Mouse (Mus musculus): ENCODE results near the gene Bnipl. TPM values are rescaled to one million over a fixed set of nuclear protein-coding genes. Genes with fewer than 3 reads are reported as not detected.

Bnipl gene
- polyA plus RNA-seq, 1 experiment from 2014 or later: 0.43 TPM

DNA sequence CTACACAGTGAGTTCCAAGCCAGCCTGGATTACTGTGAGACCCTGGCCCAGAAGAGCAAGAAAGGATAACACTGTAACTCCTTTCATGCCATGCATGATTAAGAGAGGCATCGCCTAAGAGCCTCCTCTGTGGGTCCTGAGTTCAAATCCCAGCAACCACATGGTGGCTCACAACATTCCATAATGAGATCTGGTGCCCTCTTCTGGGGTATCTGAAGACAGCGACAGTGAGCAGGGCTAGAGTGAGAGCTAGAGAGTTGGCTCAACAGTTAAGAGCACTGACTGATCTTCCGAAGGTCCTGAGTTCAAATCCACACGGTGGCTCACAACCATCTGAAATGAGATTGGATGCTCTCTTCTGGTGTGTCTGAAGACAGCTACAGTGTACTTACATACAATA is 23.5 kb upstream of the Bnipl start:
- WGBS: 90% methylated on average over 4 of the region's 4 CpGs
- no peaks in the 10 kb centered on the region for H3K27me3 ChIP-seq (ENCODE audit: insufficient read depth, poor library complexity, severe bottlenecking)
- H3K4me1 ChIP-seq: peaks cover 22% of the 10 kb centered on the region
- peaks cover 8% of the 10 kb centered on the region for H3K36me3 ChIP-seq
- H3K9me3 ChIP-seq: no peaks in the 10 kb centered on the region
- no peak overlapping the region for H3K27ac ChIP-seq
- DNase-seq (ENCODE audit: low spot score): no peak
- no peak overlapping the region for H3K4me3 ChIP-seq

DNA sequence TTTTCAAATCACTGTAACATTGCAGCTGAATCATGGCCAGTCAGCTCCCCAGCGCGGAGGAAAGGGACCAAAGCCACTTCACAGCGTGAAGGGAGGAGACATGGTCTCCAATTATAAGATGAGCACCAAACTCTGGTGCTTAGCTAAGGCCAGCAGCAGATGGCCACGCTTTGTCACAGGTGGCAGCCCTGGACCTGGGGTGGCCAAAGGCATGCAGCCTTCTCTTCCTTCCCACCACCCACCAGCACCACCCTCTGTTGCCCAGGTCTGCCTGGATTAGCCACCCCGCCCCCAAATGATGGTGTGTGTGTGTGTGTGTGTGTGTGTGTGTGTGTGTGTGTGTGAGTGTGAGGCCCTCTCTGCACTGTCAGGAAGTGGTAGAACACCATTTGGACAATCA is 22.5 kb upstream of the Bnipl start:
- Histone ChIP-seq H3K4me3 (no peak overlapping the region), H3K4me1 (peaks cover 30% of the 10 kb centered on the region), H3K36me3 (peaks cover 14% of the 10 kb centered on the region), H3K27ac (no peak overlapping the region), H3K27me3 (ENCODE audit: insufficient read depth, poor library complexity, severe bottlenecking) (no peaks in the 10 kb centered on the region), H3K9me3 (no peaks in the 10 kb centered on the region)
- WGBS: 82% methylated on average over 5 of the region's 5 CpGs
- DNase-seq (ENCODE audit: low spot score): no peak

DNA sequence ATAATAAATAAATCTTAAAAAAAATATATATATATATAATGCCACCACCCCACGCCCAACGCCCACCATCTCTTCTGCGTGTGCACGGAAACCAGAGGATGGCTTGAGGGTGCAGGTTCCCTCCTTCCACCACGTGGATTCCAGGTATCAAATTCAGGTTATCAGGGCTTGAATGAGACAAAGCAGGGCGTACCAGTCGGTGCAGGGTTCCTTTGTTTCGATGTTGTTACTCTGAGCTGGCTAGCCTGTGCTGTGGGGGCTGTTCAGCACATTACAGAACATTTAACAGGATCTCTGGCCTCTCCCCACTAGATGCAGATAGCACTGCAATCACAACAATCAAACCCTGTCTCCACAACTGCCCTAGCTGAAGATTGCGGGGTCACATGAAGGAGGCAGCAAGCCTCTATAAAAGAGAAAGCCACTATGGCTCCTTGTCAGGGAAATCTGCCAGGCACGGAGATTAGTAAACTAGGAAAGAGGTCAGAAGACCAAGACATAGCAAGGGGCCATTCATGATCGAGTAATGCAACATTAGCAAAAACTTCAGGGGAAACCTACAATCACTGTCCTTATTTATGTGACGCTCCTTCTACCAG is 19.9 kb upstream of the Bnipl start:
- no peaks in the 10 kb centered on the region for H3K27me3 ChIP-seq (ENCODE audit: insufficient read depth, poor library complexity, severe bottlenecking)
- peaks cover 39% of the 10 kb centered on the region for H3K36me3 ChIP-seq
- H3K9me3 ChIP-seq: no peaks in the 10 kb centered on the region
- 79% methylated on average over 12 of the region's 12 CpGs for WGBS
- H3K4me3 ChIP-seq: no peak overlapping the region
- no peak for DNase-seq (ENCODE audit: low spot score)
- H3K4me1 ChIP-seq: peaks cover 20% of the 10 kb centered on the region
- peak overlapping the region; percentile 37; the same call in 1 of the 2 replicates for H3K27ac ChIP-seq

DNA sequence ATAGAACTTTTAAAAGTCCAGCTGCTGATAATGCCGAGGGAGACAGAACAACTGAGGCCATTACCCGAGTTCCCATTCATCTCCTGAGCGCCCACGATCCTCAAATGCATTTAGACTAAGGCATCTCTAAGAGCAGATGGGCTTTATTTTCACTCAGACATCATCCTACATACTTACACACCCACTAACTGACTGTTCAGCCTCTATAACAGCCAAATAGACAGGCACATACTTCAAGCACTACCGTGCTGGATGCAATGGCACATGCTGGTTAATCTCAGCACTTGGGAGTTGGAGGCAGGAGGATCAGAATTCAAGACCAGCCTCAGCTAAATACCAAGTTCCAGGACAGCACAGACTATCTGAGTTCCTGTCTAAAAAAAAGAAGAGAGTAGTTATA is 18.8 kb upstream of the Bnipl start:
- peaks cover 20% of the 10 kb centered on the region for H3K4me1 ChIP-seq
- H3K4me3 ChIP-seq: no peak overlapping the region
- no peaks in the 10 kb centered on the region for H3K27me3 ChIP-seq (ENCODE audit: insufficient read depth, poor library complexity, severe bottlenecking)
- H3K9me3 ChIP-seq: no peaks in the 10 kb centered on the region
- peaks cover 45% of the 10 kb centered on the region for H3K36me3 ChIP-seq
- 76% methylated on average over 5 of the region's 5 CpGs for WGBS
- no peak overlapping the region for H3K27ac ChIP-seq
- no peak for DNase-seq (ENCODE audit: low spot score)

DNA sequence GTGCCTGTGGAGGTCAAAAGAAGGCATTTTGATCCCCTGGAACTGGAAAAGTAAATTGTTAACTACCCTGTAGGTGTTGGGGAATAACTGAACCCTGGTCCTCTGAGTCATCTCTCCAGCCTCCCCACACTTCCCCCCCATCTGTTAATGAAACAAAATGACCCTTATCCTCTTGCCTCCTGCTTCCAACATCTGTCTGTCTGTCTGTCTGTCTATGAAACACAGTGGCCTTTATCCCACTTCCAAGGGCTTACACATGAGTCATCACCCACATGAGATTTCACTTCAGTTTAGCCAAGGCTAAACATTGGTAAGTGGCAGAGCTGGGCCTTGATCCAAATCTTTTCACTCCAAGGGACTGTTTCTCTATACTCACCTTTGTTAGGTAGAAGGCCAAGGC is 16.9 kb upstream of the Bnipl start:
- Histone ChIP-seq H3K36me3 (peaks cover 57% of the 10 kb centered on the region), H3K4me3 (no peak overlapping the region), H3K9me3 (no peaks in the 10 kb centered on the region), H3K27me3 (ENCODE audit: insufficient read depth, poor library complexity, severe bottlenecking) (no peaks in the 10 kb centered on the region), H3K4me1 (peaks cover 17% of the 10 kb centered on the region; the same call in 1 of the 2 replicates), H3K27ac (no peak overlapping the region)
- DNase-seq (ENCODE audit: low spot score): no peak

DNA sequence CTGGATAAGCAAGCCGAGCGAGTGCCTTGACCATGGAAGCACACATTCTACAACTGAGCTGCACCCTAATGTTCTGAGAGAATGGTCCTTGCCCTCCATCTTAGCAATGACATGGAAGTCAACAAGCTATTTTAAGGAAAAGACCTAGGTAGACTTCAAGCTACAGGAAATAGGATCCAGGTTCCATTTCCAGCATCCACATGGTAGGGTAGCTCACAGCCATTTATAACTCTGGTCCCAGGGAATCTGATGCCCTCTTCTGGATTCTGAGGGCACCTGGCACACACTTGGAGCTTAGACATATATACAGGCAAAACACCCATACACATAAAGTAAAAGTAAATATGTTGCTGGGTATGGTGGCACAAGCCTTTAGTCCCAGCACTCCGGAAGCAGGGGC is 15.1 kb upstream of the Bnipl start:
- 92% methylated on average over 3 of the region's 3 CpGs for WGBS
- no peaks in the 10 kb centered on the region for H3K9me3 ChIP-seq
- H3K4me1 ChIP-seq: peaks cover 17% of the 10 kb centered on the region; the same call in 1 of the 2 replicates
- no peak overlapping the region for H3K4me3 ChIP-seq
- peaks cover 74% of the 10 kb centered on the region for H3K36me3 ChIP-seq
- H3K27me3 ChIP-seq (ENCODE audit: insufficient read depth, poor library complexity, severe bottlenecking): no peaks in the 10 kb centered on the region
- H3K27ac ChIP-seq: no peak overlapping the region
- DNase-seq (ENCODE audit: low spot score): no peak

DNA sequence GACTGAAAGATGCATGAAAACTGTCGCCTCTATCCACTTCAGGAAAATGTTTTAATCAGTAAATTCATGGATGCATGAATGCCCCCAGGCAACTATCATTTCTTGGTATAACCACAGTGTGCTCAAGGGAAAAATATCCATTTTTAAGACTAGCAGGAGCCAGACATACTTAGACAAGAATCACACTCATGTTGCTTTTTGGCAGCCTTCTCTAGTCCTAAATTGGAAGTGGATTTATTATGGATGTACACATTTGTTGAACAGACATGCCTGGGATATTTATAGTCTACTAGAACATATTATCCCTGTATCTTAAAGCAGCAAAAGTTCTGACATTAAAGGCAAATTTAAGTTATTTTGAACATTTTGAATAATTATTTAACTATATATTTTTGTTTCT is 13.7 kb upstream of the Bnipl start:
- no peaks in the 10 kb centered on the region for H3K9me3 ChIP-seq
- DNase-seq (ENCODE audit: low spot score): no peak
- peaks cover 87% of the 10 kb centered on the region for H3K36me3 ChIP-seq
- 91% methylated on average over 1 of the region's 1 CpGs for WGBS
- H3K27ac ChIP-seq: no peak overlapping the region
- peaks cover 15% of the 10 kb centered on the region; the same call in 1 of the 2 replicates for H3K4me1 ChIP-seq
- no peaks in the 10 kb centered on the region for H3K27me3 ChIP-seq (ENCODE audit: insufficient read depth, poor library complexity, severe bottlenecking)
- no peak overlapping the region for H3K4me3 ChIP-seq

DNA sequence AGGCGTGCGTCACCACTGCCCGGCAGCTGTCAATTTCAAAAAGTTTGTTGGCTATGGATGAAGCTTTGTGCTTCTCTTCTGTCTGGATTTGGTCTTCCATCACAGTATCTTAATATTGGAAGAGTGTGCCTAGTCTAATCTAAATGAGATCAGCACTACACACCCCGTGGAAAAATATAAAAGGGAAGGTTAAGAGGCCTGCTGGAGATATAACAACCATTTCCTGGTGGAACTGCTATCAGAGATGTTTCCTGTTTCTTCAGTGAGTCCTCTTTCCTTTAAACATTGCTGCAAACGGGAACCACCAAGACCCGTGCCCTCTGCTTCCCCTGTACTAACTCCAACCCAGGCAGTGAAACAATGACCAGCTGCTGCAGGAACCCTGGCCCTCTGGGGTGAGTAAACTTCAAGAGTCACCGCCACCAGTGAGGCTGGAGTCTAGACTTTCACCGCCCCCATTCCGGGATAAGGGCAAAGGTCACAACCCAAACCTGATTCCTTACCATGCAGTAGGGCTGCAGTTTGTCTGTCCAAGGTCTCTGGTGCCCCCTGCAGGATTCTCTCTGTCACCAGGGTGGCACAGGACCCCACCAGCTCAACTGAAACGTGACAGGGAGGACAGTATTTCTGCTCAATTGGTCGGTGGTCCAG is 12.2 kb upstream of the Bnipl start:
- H3K27ac ChIP-seq: no peak overlapping the region
- peak; percentile 84 for DNase-seq (ENCODE audit: low spot score)
- no peaks in the 10 kb centered on the region for H3K27me3 ChIP-seq (ENCODE audit: insufficient read depth, poor library complexity, severe bottlenecking)
- no peak overlapping the region for H3K4me3 ChIP-seq
- peaks cover 93% of the 10 kb centered on the region for H3K36me3 ChIP-seq
- H3K9me3 ChIP-seq: no peaks in the 10 kb centered on the region
- peaks cover 5% of the 10 kb centered on the region; the same call in 1 of the 2 replicates for H3K4me1 ChIP-seq
- 47% methylated on average over 11 of the region's 11 CpGs for WGBS

DNA sequence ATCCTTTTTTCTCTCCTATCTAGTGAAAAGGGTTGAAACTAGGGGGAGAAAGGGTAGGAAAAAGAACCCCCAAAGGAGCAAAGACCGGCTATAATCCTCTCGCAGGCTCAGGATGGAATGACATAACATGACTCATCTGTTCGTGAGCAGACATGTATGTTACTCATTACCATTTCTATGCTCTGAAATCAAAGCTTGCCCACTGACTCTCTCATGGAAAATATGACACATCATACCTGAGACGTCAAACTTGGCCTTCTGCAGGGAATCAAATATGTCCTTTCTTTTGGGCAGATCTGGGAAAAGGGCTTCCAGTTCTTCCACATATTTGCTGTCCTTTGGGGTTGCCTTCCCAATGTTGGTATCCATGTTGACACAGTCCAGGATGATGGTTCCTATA is 11.0 kb upstream of the Bnipl start:
- no peak overlapping the region for H3K4me3 ChIP-seq
- 90% methylated on average over 4 of the region's 4 CpGs for WGBS
- no peaks in the 10 kb centered on the region for H3K27me3 ChIP-seq (ENCODE audit: insufficient read depth, poor library complexity, severe bottlenecking)
- H3K9me3 ChIP-seq: no peaks in the 10 kb centered on the region
- peaks cover 92% of the 10 kb centered on the region for H3K36me3 ChIP-seq
- peaks cover 5% of the 10 kb centered on the region; the same call in 1 of the 2 replicates for H3K4me1 ChIP-seq
- no peak for DNase-seq (ENCODE audit: low spot score)
- H3K27ac ChIP-seq: no peak overlapping the region

DNA sequence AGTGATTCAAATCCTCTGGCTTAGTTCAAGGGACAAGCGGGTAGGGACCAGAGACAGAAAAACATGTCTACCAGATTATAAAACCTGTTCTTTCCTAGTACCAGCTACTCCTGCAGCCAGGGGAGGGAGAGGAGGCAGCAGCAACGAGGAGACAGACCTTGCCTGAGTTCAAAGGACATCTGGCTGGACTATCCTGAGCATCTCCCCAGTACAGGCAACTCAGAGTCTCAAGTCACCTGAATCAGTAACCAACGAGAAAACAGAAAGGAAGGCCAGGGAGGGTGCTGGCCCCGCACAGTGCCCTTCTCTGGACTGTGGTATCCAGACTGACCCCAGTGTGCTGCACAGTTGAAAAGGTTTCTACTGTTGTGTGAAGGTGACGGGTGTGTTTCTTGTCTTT is 5.9 kb upstream of the Bnipl start:
- 85% methylated on average over 5 of the region's 5 CpGs for WGBS
- Histone ChIP-seq H3K36me3 (peaks cover 90% of the 10 kb centered on the region), H3K27ac (no peak overlapping the region)

DNA sequence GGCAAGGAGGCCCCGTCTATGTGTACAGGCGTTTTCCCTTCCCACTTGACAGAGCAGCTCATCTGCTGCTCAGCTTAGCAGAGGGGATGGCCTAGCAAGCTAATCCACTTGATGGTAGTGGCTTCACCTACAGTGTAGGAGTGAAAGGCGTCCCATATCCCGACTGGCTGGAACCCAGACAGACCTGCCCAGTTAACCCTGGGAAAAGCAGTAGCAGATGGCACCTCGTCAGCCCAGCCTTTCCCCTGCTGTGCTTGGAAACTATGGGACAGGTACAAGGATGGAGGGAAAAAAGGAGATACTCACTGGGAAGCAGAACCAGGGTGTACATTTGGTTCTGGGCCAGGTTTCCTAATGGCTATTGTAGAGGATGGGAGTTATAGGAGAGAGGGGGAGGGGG is 632 bp downstream of the Bnipl start:
- Histone ChIP-seq H3K27ac (no peak overlapping the region), H3K9me3 (no peaks in the 10 kb centered on the region), H3K36me3 (peaks cover 30% of the 10 kb centered on the region), H3K27me3 (ENCODE audit: insufficient read depth, poor library complexity, severe bottlenecking) (no peaks in the 10 kb centered on the region), H3K4me3 (no peak overlapping the region), H3K4me1 (no peaks in the 10 kb centered on the region)
- WGBS: 75% methylated on average over 5 of the region's 5 CpGs
- no peak for DNase-seq (ENCODE audit: low spot score)

More for the DNA sequence above, 5.9 kb upstream of the Bnipl start:
- no peaks in the 10 kb centered on the region for H3K27me3 ChIP-seq (ENCODE audit: insufficient read depth, poor library complexity, severe bottlenecking)
- no peak overlapping the region for H3K4me3 ChIP-seq
- no peak for DNase-seq (ENCODE audit: low spot score)
- H3K4me1 ChIP-seq: no peaks in the 10 kb centered on the region
- no peaks in the 10 kb centered on the region for H3K9me3 ChIP-seq

DNA sequence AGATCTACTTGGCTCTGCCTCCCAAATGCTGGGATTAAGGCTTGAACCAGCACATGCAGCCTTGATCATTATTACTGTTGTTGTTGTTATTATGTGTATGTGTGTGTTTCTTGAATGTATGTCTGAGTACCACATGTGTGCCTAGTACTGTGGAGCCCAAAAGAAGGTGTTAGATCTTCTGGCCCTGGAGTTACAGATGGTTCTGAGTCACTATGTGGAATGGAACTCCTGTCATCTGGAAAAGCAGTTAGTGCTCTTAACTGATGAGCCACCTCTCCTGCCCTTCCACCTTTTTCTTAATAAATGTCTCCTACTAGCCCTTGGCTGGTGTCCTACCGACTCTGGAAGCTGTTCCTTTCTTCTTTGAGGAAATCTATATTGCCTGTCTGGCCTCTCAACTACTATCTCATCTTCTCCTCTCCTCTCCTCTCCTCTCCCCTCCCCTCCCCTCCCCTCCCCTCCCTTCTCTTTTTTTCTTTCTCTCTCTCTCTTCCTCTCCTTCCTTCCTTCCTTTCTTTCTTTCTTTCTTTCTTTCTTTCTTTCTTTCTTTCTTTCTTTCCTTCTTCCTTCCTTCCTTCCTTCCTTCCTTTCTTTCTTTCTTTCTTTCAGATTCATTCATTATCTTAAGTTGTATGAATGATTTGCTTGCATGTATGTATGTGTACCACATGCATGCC is 3.2 kb downstream of the Bnipl start:
- H3K36me3 ChIP-seq: peaks cover 14% of the 10 kb centered on the region
- no peak overlapping the region for H3K4me3 ChIP-seq
- no peaks in the 10 kb centered on the region for H3K9me3 ChIP-seq
- H3K27me3 ChIP-seq (ENCODE audit: insufficient read depth, poor library complexity, severe bottlenecking): no peaks in the 10 kb centered on the region
- no peak for DNase-seq (ENCODE audit: low spot score)
- 0 out of 2 replicates have a peak, but pooled peaks cover 2% of the 10 kb centered on the region for H3K4me1 ChIP-seq
- 69% methylated on average over 1 of the region's 1 CpGs for WGBS
- H3K27ac ChIP-seq: no peak overlapping the region

DNA sequence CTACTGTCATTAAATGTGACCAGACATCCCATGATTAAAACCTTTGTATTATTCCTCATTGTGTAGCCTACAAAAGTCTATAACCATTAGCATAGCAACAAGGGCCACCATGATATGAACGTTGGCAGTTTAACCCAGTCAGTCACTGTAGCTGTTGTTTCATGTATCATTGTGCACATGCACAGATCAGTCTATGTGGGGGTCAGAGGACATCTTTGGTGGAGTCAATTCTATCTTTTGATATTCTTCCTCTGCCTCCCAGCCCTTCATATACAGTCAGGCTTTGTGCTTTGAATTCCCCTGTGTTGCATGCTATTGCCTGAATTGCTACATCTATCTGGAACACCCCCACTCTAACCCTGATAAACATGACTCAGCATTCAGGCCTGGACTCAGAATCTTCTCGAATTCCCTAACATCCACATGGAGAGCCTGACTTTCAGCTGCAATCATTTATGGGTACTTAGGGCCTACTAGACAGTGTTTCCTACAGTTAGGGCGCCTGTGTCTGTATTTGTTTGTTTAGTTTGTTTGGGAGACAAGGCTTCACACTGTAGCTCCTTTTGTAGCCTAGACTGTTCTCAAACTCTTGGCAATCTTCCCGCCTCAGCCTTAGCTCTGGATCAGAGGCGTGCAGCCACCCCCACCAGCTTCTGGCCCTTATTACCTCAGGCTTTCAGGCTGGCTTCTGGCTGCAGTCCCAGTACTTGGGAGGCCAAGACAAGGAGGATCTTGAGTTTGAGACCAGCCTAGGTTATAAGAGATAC is 4.3 kb downstream of the Bnipl start:
- Histone ChIP-seq H3K27me3 (ENCODE audit: insufficient read depth, poor library complexity, severe bottlenecking) (no peaks in the 10 kb centered on the region), H3K27ac (no peak overlapping the region), H3K9me3 (no peaks in the 10 kb centered on the region), H3K36me3 (peaks cover 11% of the 10 kb centered on the region), H3K4me3 (no peak overlapping the region), H3K4me1 (0 out of 2 replicates have a peak, but pooled peaks cover 2% of the 10 kb centered on the region)
- DNase-seq (ENCODE audit: low spot score): no peak
- 82% methylated on average over 5 of the region's 5 CpGs for WGBS
